Mouse (Mus musculus) megakaryocyte, embryonic 14.5 days (primary cell): ENCODE results near the gene As3mt.

Experiments
- FLI1 ChIP-seq: IDR thresholded peaks from 2 replicates; pipeline ENCODE4 v1.6.1; 2012; ENCODE audit warnings: low read length, inconsistent platforms, mixed read lengths
- GATA1 ChIP-seq: IDR thresholded peaks from 3 replicates; pipeline ENCODE4 v1.6.1; 2012; ENCODE audit warnings: mixed read lengths, low read length, inconsistent platforms, borderline replicate concordance

DNA sequence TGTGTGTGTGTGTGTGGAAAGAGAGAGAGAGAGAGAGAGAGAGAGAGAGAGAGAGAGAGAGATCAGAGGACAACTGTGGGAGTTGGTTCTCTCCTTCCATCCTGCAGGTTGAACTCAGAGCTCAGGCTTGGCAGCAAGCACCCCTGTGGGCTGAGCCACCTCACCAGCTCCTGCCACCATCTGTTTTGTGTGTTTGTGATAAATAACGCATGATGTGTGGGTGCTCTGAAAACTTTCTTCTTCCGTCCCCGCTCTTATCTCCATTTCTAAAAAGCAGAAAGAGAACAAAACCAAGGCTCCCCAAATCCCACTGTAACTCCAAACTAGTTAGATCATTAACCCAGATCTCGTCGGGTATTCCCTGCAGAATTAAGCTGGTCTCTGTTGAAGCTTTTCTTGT is 58.9 kb downstream of the As3mt start:
- TF ChIP-seq GATA1 (no peak), FLI1 (no peak)
